Mouse (Mus musculus) embryonic stem cell, embryonic (primary cell): ENCODE results near the gene Xirp2.
"Not testable (repeated sequence)": the region's sequence is repeated elsewhere in the genome, so short reads cannot be mapped to it uniquely, and the experiment has no call there.

ENCODE experiments used
- CTCF ChIA-PET, 4 experiments: fragments of 300-600 bp in 2 of 4; fragments of 350-600 bp in 2 of 4; sonication (Branson Sonifier 250); formaldehyde crosslinking; loops; one replicate each; lab custom pipeline; 2022; ENCODE audit warnings: inconsistent platforms in 2 of 4; lab: Charles Lee
- POLR2A ChIA-PET, 4 experiments: fragments of 300-600 bp in 2 of 4; fragments of 350-600 bp in 2 of 4; sonication (Branson Sonifier 250); formaldehyde crosslinking; loops; one replicate each; lab custom pipeline; 2022; ENCODE audit warnings: antibody characterized with exemption in 4 of 4, inconsistent platforms in 1 of 4; lab: Charles Lee

Xirp2 gene

DNA sequence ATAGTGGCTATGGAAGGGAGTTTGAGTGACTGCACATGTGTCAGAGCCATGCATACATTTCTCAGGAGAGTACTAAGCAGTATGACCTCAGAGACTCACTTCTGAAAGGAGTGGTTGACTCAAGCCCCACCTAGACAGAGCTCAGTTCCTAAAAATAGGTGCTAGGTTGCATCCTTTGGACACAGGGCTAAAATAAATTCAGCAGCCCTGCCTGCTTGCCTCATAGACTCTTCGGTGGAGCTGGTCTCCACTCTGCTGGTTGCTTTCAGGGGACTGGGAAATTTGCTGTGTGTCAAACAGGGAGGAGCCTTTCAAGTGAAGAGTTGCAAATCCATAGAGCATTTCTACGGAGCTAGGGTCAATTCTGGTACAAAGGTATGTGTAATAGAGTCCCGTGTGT is at the start of gene Xirp2:
TSS of gene Xirp2 (plus strand) at position 223 of the 400 bp plus-strand sequence.
- POLR2A ChIA-PET, result no interaction called here
- CTCF ChIA-PET, result no interaction called here

- POLR2A ChIA-PET, CTCF ChIA-PET: not testable (repeated sequence)
Observed at GRCm38 (mm10) chr2:67413425-67413824, 32.4 kb upstream of the Xirp2 start, which contains the start of gene Gm21830. TSS of gene Gm21830 (plus strand) at chr2:67413725.

- CTCF ChIA-PET, result no interaction called here
- POLR2A ChIA-PET, result no interaction called here
Observed at GRCm38 (mm10) chr2:67420853-67421252, 24.9 kb upstream of the Xirp2 start.

GRCm38 (mm10) chr2:67422799-67423198 is 23.0 kb upstream of the Xirp2 start:
- POLR2A ChIA-PET, result no interaction called here
- CTCF ChIA-PET, result no interaction called here

DNA sequence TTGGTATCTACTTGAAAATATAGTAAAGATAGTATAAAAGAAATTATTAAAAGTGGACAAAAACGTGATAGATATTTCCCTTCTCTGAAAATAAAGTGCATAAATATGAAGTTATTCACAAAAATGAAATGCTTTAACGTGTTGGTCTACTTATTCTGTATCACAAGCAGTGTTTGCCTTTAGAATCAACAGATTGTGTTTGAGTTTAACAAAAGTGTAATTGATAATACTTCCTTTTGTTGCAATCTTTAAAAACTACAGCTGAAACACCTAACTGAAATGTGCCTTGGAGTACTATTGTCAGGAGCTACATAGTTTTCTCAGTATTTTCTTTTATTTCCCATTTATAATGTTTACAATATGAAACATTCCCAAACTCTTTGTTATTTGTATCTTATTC is 12.7 kb upstream of the Xirp2 start, which contains the start of gene Gm26727:
TSS of gene Gm26727 (minus strand) at position 101 of the 400 bp plus-strand sequence.
- POLR2A ChIA-PET, result no interaction called here

GRCm38 (mm10) chr2:67438309-67438708 is 7.5 kb upstream of the Xirp2 start:
- CTCF ChIA-PET, result no interaction called here
- POLR2A ChIA-PET, result no interaction called here

More for the DNA sequence above, 12.7 kb upstream of the Xirp2 start, which contains the start of gene Gm26727:
- CTCF ChIA-PET, result interaction anchor here in 1 of 4 experiments (1.4 kb wide), 1 partner anchor 44 kb away, joined by 4 read pairs; no protein-coding TSS in a partner anchor

GRCm38 (mm10) chr2:67446772-67447171 is 970 bp downstream of the Xirp2 start:
- ChIA-PET CTCF (no interaction called here), POLR2A (no interaction called here)

DNA sequence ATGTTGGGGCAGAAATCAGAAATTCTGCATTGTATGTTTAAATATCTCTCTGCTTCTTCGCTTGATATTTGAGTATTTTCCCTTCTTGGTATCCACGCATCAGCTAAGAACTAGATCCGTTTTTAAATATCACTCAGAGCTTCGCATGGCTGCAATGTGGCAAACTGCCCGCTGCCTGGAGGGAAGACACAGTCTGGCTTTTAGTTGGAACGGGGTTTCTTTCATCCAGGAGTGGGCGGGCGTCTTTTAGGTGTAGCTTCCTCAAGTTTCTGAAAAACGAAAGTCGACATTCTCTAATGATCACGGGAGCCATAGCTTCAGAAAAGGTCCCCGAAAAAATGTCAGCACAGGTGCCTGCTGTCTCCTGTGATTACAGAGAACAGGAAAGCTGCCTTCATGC is 1.4 kb downstream of the Xirp2 start:
- ChIA-PET POLR2A (no interaction called here), CTCF (no interaction called here)

DNA sequence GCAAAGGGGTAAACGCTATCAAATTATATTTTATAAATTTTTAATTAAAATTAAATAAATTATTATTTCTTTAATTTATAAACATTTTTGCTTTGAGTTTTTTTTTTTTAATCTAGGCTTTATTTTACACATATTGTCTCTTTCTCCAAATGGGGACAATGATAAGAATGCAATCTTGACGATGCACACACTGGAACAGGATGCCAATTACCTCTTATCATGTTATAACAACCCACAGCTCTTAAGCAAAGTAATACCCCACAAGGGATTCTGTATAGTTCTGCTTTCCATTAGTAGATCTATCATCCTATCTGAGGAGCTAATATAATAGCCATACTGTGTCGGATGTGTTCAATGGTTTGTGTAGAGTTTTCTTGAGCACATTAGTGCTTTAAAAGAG is 15.1 kb downstream of the Xirp2 start:
- ChIA-PET POLR2A (no interaction called here), CTCF (no interaction called here)

GRCm38 (mm10) chr2:67467036-67467435 is 21.2 kb downstream of the Xirp2 start:
- CTCF ChIA-PET, result no interaction called here
- POLR2A ChIA-PET, result no interaction called here

GRCm38 (mm10) chr2:67470030-67470429 is 24.2 kb downstream of the Xirp2 start:
- CTCF ChIA-PET, POLR2A ChIA-PET: not testable (repeated sequence)

- POLR2A ChIA-PET, result no interaction called here
- CTCF ChIA-PET, result interaction anchor here (0.5 to 1.6 kb wide), 12 partner anchors 9 to 1619 kb away, joined by 3 to 6 read pairs (median 4); partner anchors contain the start of gene Gm26727 (in 1 of the 4)
Observed at GRCm38 (mm10) chr2:67477753-67478152, 32.0 kb downstream of the Xirp2 start.

DNA sequence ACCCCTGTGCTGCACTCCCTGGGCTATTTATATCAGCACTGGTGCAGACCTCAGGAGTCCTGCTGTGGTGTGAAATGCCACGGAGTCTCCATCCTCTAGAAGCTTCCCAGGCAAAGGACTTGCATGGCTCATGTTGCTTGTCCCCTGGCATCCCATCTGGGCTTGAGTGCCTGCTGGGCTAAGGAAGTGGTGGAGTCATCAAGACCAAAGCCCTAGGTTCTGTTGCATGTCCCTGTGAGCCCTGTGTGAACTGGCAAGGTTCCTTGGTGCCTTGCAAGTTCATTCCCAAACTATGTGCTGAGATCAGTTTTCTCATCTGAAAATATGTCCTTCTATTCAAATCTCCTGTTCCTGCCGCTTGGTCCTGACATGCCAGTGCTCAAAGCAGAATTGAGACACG is 35.2 kb downstream of the Xirp2 start:
- ChIA-PET POLR2A (no interaction called here), CTCF (no interaction called here)

- ChIA-PET CTCF (interaction anchor here in 1 of 4 experiments (0.9 kb wide), 1 partner anchor 9 kb away, joined by 3 read pairs; no protein-coding TSS in a partner anchor), POLR2A (interaction anchor here in 1 of 4 experiments (0.5 kb wide), 1 partner anchor 1644 kb away, joined by 5 read pairs; no protein-coding TSS in a partner anchor)
Observed at GRCm38 (mm10) chr2:67486721-67487120, 40.9 kb downstream of the Xirp2 start.

DNA sequence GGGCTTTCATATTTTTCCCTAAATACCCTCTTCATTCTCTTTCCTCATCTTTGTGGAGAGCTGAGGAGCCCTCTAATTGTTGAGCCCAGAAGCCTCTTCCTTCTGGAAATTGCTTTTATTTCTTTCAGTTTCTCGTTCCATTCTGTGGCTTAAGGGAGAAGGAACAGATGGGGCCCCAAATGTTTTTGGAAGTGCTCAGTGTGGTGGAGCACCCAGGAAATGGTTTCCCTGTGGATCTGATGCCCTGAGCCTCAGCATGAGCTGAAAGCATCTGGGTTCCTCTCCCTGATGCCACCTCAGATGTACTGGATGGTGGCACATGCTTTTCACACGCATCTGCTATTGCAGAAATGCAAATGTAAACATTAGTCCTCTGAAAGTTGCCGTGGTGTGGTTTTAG is 41.4 kb downstream of the Xirp2 start:
- POLR2A ChIA-PET, result no interaction called here
- CTCF ChIA-PET, result no interaction called here

GRCm38 (mm10) chr2:67488465-67489127 is 42.8 kb downstream of the Xirp2 start:
- CTCF ChIA-PET, result no interaction called here

GRCm38 (mm10) chr2:67489128-67489492 is 43.3 kb downstream of the Xirp2 start:
- ChIA-PET CTCF (no interaction called here), POLR2A (no interaction called here)

More at GRCm38 (mm10) chr2:67488465-67489127, 42.8 kb downstream of the Xirp2 start:
- POLR2A ChIA-PET, result no interaction called here

GRCm38 (mm10) chr2:67505457-67505856 is 59.7 kb downstream of the Xirp2 start:
- POLR2A ChIA-PET, result no interaction called here
- CTCF ChIA-PET, result no interaction called here

DNA sequence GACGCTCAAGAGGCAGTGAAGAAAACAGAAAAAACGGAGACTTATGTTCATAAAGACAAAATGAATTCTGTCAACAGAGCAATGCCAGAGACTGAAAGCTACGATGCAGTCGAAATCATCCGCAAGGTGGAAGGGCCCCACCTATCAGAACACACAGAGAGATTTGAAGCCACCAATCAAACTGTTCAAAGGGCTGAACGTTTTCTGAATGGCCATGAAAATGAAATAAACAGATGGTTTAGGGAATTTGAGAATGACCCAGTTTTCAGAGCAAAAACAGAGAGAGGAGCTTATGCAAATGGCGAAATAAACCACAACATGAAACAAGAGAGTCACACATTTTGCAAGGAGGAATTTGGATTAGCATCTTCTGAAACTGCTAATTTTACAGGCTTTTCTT is 70.6 kb downstream of the Xirp2 start:
- ChIA-PET CTCF (no interaction called here), POLR2A (no interaction called here)

DNA sequence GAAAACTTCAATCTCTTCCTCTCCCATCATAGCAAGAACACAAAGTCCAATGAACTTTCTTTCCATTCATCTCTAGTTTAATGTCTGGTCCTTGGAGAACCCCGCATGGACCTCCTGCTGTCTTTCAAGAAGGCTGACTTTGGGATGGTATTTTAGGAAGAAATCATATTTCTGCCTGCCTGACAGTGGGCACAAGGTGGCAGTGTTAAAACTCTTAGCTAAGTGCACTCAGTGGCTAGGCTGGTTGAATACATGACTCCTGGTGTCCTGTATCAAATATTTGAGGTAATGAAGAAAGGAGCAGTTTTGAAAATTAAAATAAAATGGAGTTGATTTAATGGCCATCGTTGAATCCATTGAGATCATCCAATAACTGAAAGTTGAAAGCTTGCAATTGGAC is 89.5 kb downstream of the Xirp2 start:
- ChIA-PET POLR2A (no interaction called here), CTCF (no interaction called here)

- ChIA-PET POLR2A (no interaction called here), CTCF (no interaction called here)
Observed at GRCm38 (mm10) chr2:67539426-67539825, 93.6 kb downstream of the Xirp2 start.
